Mouse (Mus musculus): ENCODE measurements around the gene Dbp.

DNA sequence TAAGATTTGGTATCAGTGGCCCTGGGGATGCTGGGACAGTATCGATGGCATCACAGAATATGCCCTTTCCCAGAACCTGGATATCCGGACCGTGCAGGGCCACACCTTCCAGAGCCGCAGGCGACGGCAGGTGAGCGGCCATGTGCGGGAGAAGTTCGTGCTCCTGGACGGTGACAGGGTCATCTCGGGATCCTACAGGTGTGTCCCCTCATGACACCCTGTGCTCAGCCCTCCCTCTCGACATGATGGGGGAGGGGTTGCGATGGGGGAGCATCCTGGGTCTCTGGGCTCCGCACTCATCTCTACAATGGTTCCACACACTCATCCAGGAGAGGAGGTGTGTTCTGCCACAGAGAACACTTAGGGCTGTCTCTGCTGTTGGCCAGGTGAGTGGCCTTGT lies 18.9 kb downstream of the Dbp start:
- TF ChIP-seq CTCF (IDR thresholded peaks at IDR 0.05; ENCODE audit: control insufficient read depth, insufficient read depth, insufficient read length) (no peak), FOSL1 (IDR thresholded peaks at IDR 0.05; ENCODE audit: insufficient read depth, low read length, poor library complexity, severe bottlenecking) (no peak), MAX (IDR thresholded peaks at IDR 0.05) (no peak), MYOG (IDR thresholded peaks at IDR 0.05; ENCODE audit: control insufficient read depth, extremely low read depth, insufficient read length) (no peak), CEBPB (IDR thresholded peaks at IDR 0.05; ENCODE audit: low read depth) (no peak)

Measured in C2C12 (cell line).